Mouse (Mus musculus) thymus, postnatal 10 days (tissue): ENCODE results near the gene Tfpi2.

Experiments used
- DNase-seq, 2 experiments: peaks; one replicate each; pipeline ENCODE4 v3.0.0; 2021; ENCODE audit warnings: low spot score in 2 of 2

Gene Tfpi2

GRCm38 (mm10) chr6:3916015-3916414, 72.7 kb downstream of the Tfpi2 start:
- no peak for DNase-seq
